ENCODE assay signal across 11 mouse cellular contexts in the genomic region with DNA sequence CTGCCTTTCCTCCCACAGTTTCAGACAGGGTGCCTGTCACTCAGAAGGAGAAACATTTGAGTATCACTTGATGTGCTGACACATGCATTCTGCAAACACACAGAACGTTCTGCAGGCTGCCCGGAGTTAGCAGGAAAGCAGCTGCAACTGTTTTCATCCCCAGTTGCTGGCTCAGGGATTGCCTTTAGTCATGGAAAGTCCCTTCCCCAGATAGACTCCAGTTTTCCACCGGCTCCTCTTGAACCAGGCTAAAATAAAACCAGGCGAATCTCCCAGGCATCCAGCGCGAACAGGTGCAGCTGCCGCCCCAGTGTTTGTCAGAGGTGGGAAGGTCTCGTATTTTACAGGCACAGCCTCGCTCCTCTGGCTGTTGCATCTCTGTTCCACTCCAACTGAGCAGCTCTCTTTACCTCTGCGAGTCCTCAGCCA.
DNase-seq lines count a peak whose midpoint lies in the region; ATAC-seq and TF ChIP-seq lines count a peak whose summit lies in the region.
"Had no signal": no experiment of that assay in that cellular context is flagged by ENCODE, and none has a peak within 500 bp of the region (broad histone marks: within the 10 kb centered on the region; RNA-seq: fewer than 3 reads in every experiment).

No protein-coding gene starts in this region.

- no peak overlapping the region for H3K4me2 ChIP-seq in forebrain, embryonic 13.5 days
- no peak overlapping the region for H3K4me2 ChIP-seq in lung, postnatal 0 days (replicated peaks; ENCODE audit: low read depth, low read length)
- H3K4me2 ChIP-seq: kidney, embryonic 15.5 days; lung, embryonic 15.5 days had no signal

- no peaks in the 10 kb centered on the region for H3K4me1 ChIP-seq in forebrain, embryonic 13.5 days
- no peaks in the 10 kb centered on the region for H3K4me1 ChIP-seq in forebrain, embryonic 10.5 days
- no peaks in the 10 kb centered on the region for H3K4me1 ChIP-seq in lung, postnatal 0 days (ENCODE audit: insufficient read depth, low read depth, low read length)
- no peaks in the 10 kb centered on the region for H3K4me1 ChIP-seq in lung, adult 2 months (ENCODE audit: control insufficient read depth, insufficient read depth, low read length)
- H3K4me1 ChIP-seq: lung, embryonic 15.5 days had no signal

- TF ChIP-seq EP300 in lung, postnatal 0 days (IDR thresholded peaks at IDR 0.05) = no peak

- H3K4me3 ChIP-seq in forebrain, embryonic 13.5 days = no peak overlapping the region
- H3K4me3 ChIP-seq in forebrain, embryonic 10.5 days = no peak overlapping the region
- no peak overlapping the region for H3K4me3 ChIP-seq in lung, postnatal 0 days (ENCODE audit: low read depth, low read length)
- no peak overlapping the region for H3K4me3 ChIP-seq in lung, adult 2 months (replicated peaks; ENCODE audit: extremely low read depth, low read depth, low read length)
- H3K4me3 ChIP-seq: kidney, embryonic 15.5 days; lung, embryonic 15.5 days had no signal

- WGBS in forebrain, embryonic 13.5 days = 71% methylated on average over 10 of the region's 10 CpGs
- WGBS in forebrain, embryonic 10.5 days = 72% methylated on average over 10 of the region's 10 CpGs
- WGBS in lung, postnatal 0 days = 32% methylated on average over 10 of the region's 10 CpGs
- 45% methylated on average over 10 of the region's 10 CpGs for WGBS in lung, adult 2 months

- ATAC-seq in forebrain, embryonic 13.5 days = peak; percentile 34; the same call in 1 of the 2 replicates
- ATAC-seq in lung, postnatal 0 days = peak; percentile 48

- no peak overlapping the region for H3K27ac ChIP-seq in forebrain, embryonic 13.5 days
- H3K27ac ChIP-seq in forebrain, embryonic 10.5 days = no peak overlapping the region
- H3K27ac ChIP-seq in lung, postnatal 0 days (ENCODE audit: low read length) = no peak overlapping the region
- H3K27ac ChIP-seq: kidney, embryonic 15.5 days; lung, embryonic 15.5 days had no signal

- H3K36me3 ChIP-seq in forebrain, embryonic 13.5 days (ENCODE audit: poor library complexity, severe bottlenecking) = no peaks in the 10 kb centered on the region
- no peaks in the 10 kb centered on the region for H3K36me3 ChIP-seq in forebrain, embryonic 10.5 days (replicated peaks)
- H3K36me3 ChIP-seq in lung, postnatal 0 days (ENCODE audit: insufficient read depth, low read length) = no peaks in the 10 kb centered on the region
- H3K36me3 ChIP-seq: kidney, embryonic 15.5 days; lung, embryonic 15.5 days had no signal

- no peak overlapping the region for H3K9ac ChIP-seq in forebrain, embryonic 13.5 days
- no peak overlapping the region for H3K9ac ChIP-seq in lung, postnatal 0 days (replicated peaks; ENCODE audit: low read depth)
- H3K9ac ChIP-seq: kidney, embryonic 15.5 days; lung, embryonic 15.5 days had no signal

- TF ChIP-seq POLR2A in lung, adult 2 months (IDR thresholded peaks at IDR 0.05; ENCODE audit: borderline replicate concordance, extremely low read depth, low read depth, low read length) = no peak

- H3K27me3 ChIP-seq in forebrain, embryonic 13.5 days = no peaks in the 10 kb centered on the region
- H3K27me3 ChIP-seq in forebrain, embryonic 10.5 days (ENCODE audit: poor library complexity, severe bottlenecking) = no peaks in the 10 kb centered on the region; the same call in 1 of the 2 replicates
- no peaks in the 10 kb centered on the region for H3K27me3 ChIP-seq in lung, postnatal 0 days (replicated peaks; ENCODE audit: insufficient read depth, low read length)
- H3K27me3 ChIP-seq: kidney, embryonic 15.5 days; lung, embryonic 15.5 days had no signal

- no peak for DNase-seq in forebrain, embryonic 10.5 days (ENCODE audit: extremely low spot score, low spot score)
- peak; percentile 45 for DNase-seq in lung, postnatal 0 days (ENCODE audit: low spot score)
- no peak for DNase-seq in lung, adult 2 months
- DNase-seq in layer of hippocampus, adult 9-11 months = peak; percentile 67
- DNase-seq in skeletal muscle tissue, adult 2 months (ENCODE audit: low read depth, low spot score) = peak; percentile 96
- no peak for DNase-seq in embryo, embryonic 11 days
- DNase-seq in cerebellum, adult 11-12 months = no peak
- DNase-seq: cerebellum, adult 18-20 months had no signal

- H3K9me3 ChIP-seq in forebrain, embryonic 13.5 days (replicated peaks) = no peaks in the 10 kb centered on the region
- no peaks in the 10 kb centered on the region for H3K9me3 ChIP-seq in forebrain, embryonic 10.5 days
- H3K9me3 ChIP-seq in lung, postnatal 0 days (ENCODE audit: low read length) = no peaks in the 10 kb centered on the region
- H3K9me3 ChIP-seq: kidney, embryonic 15.5 days; lung, embryonic 15.5 days had no signal

- TF ChIP-seq CTCF in lung, postnatal 0 days (IDR thresholded peaks at IDR 0.05) = no peak
- TF ChIP-seq CTCF in lung, adult 2 months (IDR thresholded peaks at IDR 0.05; ENCODE audit: insufficient read depth, low read length) = no peak

Comparison
In these comparisons a context has a peak if more than half of its experiments do, and no peak if none do; other contexts are left out.
1. DNase-seq: peak in lung, postnatal 0 days (single experiment), layer of hippocampus, adult 9-11 months (single experiment) and skeletal muscle tissue, adult 2 months (single experiment); none in forebrain, embryonic 10.5 days (single experiment), lung, adult 2 months (single experiment), embryo, embryonic 11 days (single experiment) and cerebellum, adult 11-12 months (single experiment).